Mouse (Mus musculus) heart, embryonic 15.5 days (tissue): ENCODE measurements at regions not wholly inside any gene's neighbourhood (a gene's known extent, or its start where the extent isn't known, plus 50 kb on each side); places are given as distances from the start of the nearest gene placed in this dataset.

Experiments used
- ATAC-seq: fragments of 200-750 bp; cut with Nextera tagmentation; replicated peaks from 2 replicates; pipeline ENCODE4 v1.8.0; 2017; ENCODE audit warnings: low read depth, moderate TSS enrichment; ENCODE audit not compliant: insufficient number of reproducible peaks, insufficient read depth, low FRiP score
- H3K27ac ChIP-seq: fragments of 300-500 bp; sonication (generic); 2 replicates; pipeline ENCODE4 v1.5.1; 2015; ENCODE audit warnings: mild to moderate bottlenecking, inconsistent platforms
- H3K27me3 ChIP-seq: fragments of 300-500 bp; sonication (generic); 2 replicates; pipeline ENCODE4 v1.6.1; 2015; ENCODE audit warnings: inconsistent platforms
- H3K36me3 ChIP-seq: fragments of 300-500 bp; sonication (generic); 2 replicates; pipeline ENCODE4 v1.6.1; 2015; ENCODE audit warnings: mild to moderate bottlenecking, inconsistent platforms
- H3K4me1 ChIP-seq: fragments of 300-500 bp; sonication (generic); replicated peaks from 2 replicates; pipeline ENCODE4 v1.6.1; 2015; ENCODE audit warnings: inconsistent platforms
- H3K4me2 ChIP-seq: fragments of 300-500 bp; sonication (generic); 2 replicates; pipeline ENCODE4 v1.6.1; 2015; ENCODE audit warnings: inconsistent platforms, mild to moderate bottlenecking, moderate library complexity
- H3K4me3 ChIP-seq: fragments of 300-500 bp; sonication (generic); 2 replicates; pipeline ENCODE4 v1.5.1; 2015; ENCODE audit warnings: mild to moderate bottlenecking, inconsistent platforms
- H3K9ac ChIP-seq: fragments of 300-500 bp; sonication (generic); 2 replicates; pipeline ENCODE4 v1.6.1; 2015; ENCODE audit warnings: mild to moderate bottlenecking, inconsistent platforms
- H3K9me3 ChIP-seq: fragments of 300-500 bp; sonication (generic); replicated peaks from 2 replicates; pipeline ENCODE4 v1.6.1; 2016; ENCODE audit warnings: inconsistent platforms
- WGBS: fragments of 180-500 bp; shearing (Covaris S2); methylation state at CpG from one replicate; pipeline ENCODE4 v1.1.7; 2015; ENCODE audit warnings: mixed read lengths; 5-methylcytosine and 5-hydroxymethylcytosine counted together

GRCm38 (mm10) chrX:11568262-11568661, 240.6 kb downstream of the H2al1j start:
- 66% methylated on average over 5 of the region's 5 CpGs for WGBS
- H3K4me3 ChIP-seq = no peak overlapping the region
- ATAC-seq = no peak

GRCm38 (mm10) chrX:11574354-11574753, 246.7 kb downstream of the H2al1j start:
- peaks cover 2% of the 10 kb centered on the region; the same call in 1 of the 2 replicates for H3K4me1 ChIP-seq
- no peak overlapping the region for H3K4me3 ChIP-seq
- ATAC-seq = no peak
- H3K4me2 ChIP-seq = no peak overlapping the region
- H3K27ac ChIP-seq = no peak overlapping the region
- no peaks in the 10 kb centered on the region for H3K36me3 ChIP-seq
- WGBS = 56% methylated on average over 3 of the region's 3 CpGs
- no peaks in the 10 kb centered on the region for H3K9me3 ChIP-seq
- no peaks in the 10 kb centered on the region for H3K27me3 ChIP-seq
- no peak overlapping the region for H3K9ac ChIP-seq

More at GRCm38 (mm10) chrX:11568262-11568661, 240.6 kb downstream of the H2al1j start:
- H3K9me3 ChIP-seq = no peaks in the 10 kb centered on the region
- no peaks in the 10 kb centered on the region for H3K36me3 ChIP-seq
- H3K9ac ChIP-seq = no peak overlapping the region
- H3K27ac ChIP-seq = no peak overlapping the region
- no peaks in the 10 kb centered on the region for H3K4me1 ChIP-seq
- H3K4me2 ChIP-seq = no peak overlapping the region
- peaks cover 4% of the 10 kb centered on the region; the same call in 1 of the 2 replicates for H3K27me3 ChIP-seq

GRCm38 (mm10) chrX:11575571-11575970, 247.9 kb downstream of the H2al1j start:
- WGBS = 79% methylated on average over 6 of the region's 6 CpGs
- Histone ChIP-seq H3K4me2 (no peak overlapping the region), H3K27me3 (no peaks in the 10 kb centered on the region), H3K4me1 (peaks cover 2% of the 10 kb centered on the region; the same call in 1 of the 2 replicates), H3K36me3 (no peaks in the 10 kb centered on the region), H3K4me3 (no peak overlapping the region), H3K9me3 (no peaks in the 10 kb centered on the region), H3K9ac (no peak overlapping the region), H3K27ac (no peak overlapping the region)
- no peak for ATAC-seq

DNA sequence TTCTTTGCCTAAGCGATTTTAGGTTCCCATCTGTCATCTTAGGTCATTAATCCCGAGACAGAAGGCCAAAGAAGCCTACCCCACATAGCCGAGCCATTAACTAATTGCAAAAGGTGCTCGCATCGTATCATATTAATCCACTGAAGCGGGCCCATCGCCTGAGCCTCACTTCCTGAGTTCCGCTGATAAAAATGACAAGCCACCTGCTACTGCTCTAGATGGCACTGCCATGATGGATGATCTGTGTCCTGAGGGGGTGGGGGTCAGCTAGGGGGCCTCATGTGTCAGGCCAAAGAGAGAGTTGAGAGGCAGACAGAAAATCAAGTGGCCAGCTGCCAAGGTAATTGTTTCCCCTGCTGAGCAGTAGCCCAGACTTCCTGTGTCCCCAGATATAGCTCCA, 248.7 kb downstream of the H2al1j start:
- peaks cover 2% of the 10 kb centered on the region; the same call in 1 of the 2 replicates for H3K4me1 ChIP-seq
- WGBS = 52% methylated on average over 8 of the region's 8 CpGs
- no peaks in the 10 kb centered on the region for H3K27me3 ChIP-seq
- no peak overlapping the region for H3K27ac ChIP-seq
- no peak overlapping the region for H3K9ac ChIP-seq
- ATAC-seq = no peak
- H3K4me2 ChIP-seq = no peak overlapping the region
- no peak overlapping the region for H3K4me3 ChIP-seq
- no peaks in the 10 kb centered on the region for H3K9me3 ChIP-seq
- H3K36me3 ChIP-seq = no peaks in the 10 kb centered on the region

- WGBS = 74% methylated on average over 3 of the region's 3 CpGs
Observed at GRCm38 (mm10) chrX:11577294-11577693, 249.7 kb downstream of the H2al1j start.

GRCm38 (mm10) chrX:11585353-11585752, 257.7 kb downstream of the H2al1j start:
- WGBS = 66% methylated on average over 5 of the region's 5 CpGs
- H3K4me1 ChIP-seq = peaks cover 6% of the 10 kb centered on the region
- no peak overlapping the region for H3K4me3 ChIP-seq
- no peak overlapping the region for H3K4me2 ChIP-seq
- H3K27me3 ChIP-seq = 0 out of 2 replicates have a peak, but pooled peaks cover 4% of the 10 kb centered on the region
- H3K9me3 ChIP-seq = no peaks in the 10 kb centered on the region
- H3K9ac ChIP-seq = no peak overlapping the region
- H3K36me3 ChIP-seq = no peaks in the 10 kb centered on the region
- no peak for ATAC-seq
- H3K27ac ChIP-seq = no peak overlapping the region

More at GRCm38 (mm10) chrX:11577294-11577693, 249.7 kb downstream of the H2al1j start:
- Histone ChIP-seq H3K4me2 (no peak overlapping the region), H3K36me3 (no peaks in the 10 kb centered on the region), H3K27ac (no peak overlapping the region), H3K9ac (no peak overlapping the region), H3K4me3 (no peak overlapping the region), H3K9me3 (no peaks in the 10 kb centered on the region), H3K4me1 (peaks cover 2% of the 10 kb centered on the region; the same call in 1 of the 2 replicates), H3K27me3 (no peaks in the 10 kb centered on the region)
- no peak for ATAC-seq

DNA sequence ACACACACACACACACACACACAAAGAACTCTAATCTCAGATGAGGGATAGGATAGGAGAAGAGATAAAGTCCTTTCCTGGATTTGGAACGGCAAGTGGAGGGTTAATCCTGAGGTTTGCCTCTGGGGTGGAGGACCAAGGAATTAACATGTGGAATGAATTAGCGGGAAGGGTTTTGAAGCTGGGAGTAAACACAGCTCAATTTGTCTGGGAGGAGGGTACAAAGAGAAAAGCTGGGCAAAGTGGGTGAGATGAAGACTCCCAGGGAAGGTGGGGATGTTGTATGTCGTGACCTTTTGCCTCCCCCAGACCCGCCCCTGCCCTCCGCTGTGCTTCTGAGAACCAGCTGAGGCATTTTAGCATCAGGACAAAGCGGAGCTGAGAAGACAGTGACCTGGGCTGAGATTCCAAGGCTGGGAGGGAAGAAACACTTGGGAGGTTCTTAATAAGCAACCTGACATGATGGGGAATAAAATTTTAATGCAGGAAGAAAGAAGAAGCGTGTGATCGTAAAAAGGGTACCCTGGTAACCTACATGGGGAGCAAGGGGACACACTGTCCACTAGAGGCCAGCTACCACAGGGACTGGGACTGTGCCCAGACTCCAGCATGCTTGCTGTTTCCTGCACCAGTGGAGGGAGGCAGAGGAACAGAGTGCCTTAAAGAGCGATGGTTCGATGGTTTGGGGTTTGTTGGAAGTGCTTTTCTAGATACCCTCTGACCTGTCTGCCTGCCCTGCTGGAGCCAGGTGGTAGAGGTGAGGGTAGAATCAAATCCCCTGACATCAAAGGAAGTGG, 264.0 kb downstream of the H2al1j start:
- Histone ChIP-seq H3K27ac (no peak overlapping the region), H3K9ac (no peak overlapping the region), H3K36me3 (no peaks in the 10 kb centered on the region), H3K4me3 (no peak overlapping the region), H3K4me2 (no peak overlapping the region), H3K9me3 (no peaks in the 10 kb centered on the region), H3K4me1 (peaks cover 6% of the 10 kb centered on the region), H3K27me3 (peaks cover 10% of the 10 kb centered on the region; the same call in 1 of the 2 replicates)
- 31% methylated on average over 10 of the region's 10 CpGs for WGBS
- ATAC-seq = no peak

DNA sequence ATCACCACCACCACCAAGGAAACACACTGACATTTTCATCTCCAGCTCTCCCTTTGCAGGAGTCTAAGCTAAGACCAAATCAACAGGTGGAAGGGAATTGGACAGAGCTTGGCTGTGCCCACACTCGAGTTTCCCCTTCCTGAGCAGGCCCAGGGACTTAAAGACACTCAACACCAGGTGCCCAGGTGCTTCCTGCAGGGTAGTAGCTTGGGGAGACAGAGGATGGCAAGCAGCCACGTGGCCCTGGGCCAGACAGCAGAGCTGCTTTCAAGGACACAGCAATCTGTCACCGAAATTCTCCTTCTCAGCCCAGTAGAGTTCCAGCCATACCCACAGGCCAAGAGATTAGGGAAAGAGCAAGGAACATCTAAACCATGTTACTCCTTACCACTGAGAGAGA, 266.9 kb downstream of the H2al1j start:
- Histone ChIP-seq H3K4me2 (no peak overlapping the region), H3K27me3 (peaks cover 9% of the 10 kb centered on the region; the same call in 1 of the 2 replicates), H3K27ac (no peak overlapping the region), H3K4me1 (no peaks in the 10 kb centered on the region), H3K4me3 (no peak overlapping the region), H3K9me3 (no peaks in the 10 kb centered on the region), H3K36me3 (no peaks in the 10 kb centered on the region), H3K9ac (no peak overlapping the region)
- 26% methylated on average over 3 of the region's 3 CpGs for WGBS
- ATAC-seq = no peak

GRCm38 (mm10) chrX:11597548-11597947, 269.9 kb downstream of the H2al1j start:
- Histone ChIP-seq H3K9me3 (no peaks in the 10 kb centered on the region), H3K4me3 (no peak overlapping the region), H3K27me3 (no peaks in the 10 kb centered on the region), H3K9ac (no peak overlapping the region), H3K36me3 (no peaks in the 10 kb centered on the region), H3K4me1 (no peaks in the 10 kb centered on the region), H3K27ac (no peak overlapping the region), H3K4me2 (no peak overlapping the region)
- ATAC-seq = no peak
- WGBS = 67% methylated on average over 7 of the region's 7 CpGs

DNA sequence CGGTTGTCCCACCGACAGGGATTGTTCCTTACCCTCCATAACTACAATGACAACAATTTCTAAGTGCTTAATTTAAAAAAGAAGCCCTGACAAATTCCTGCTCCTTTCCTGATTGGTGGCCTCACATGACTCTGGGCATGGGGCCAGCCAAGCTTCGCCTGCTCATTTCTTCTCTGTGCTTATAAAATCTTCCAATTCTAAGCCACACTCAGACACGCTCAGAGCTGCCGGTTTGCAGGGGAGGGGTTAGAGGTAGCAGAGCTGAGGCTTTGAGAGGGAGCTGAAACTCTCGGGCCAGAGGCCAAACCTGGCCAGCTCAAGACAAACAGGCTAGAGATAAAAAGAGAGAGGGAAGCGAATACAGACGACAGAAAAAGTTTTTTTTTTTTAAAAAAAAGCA, 286.6 kb downstream of the H2al1j start:
- no peaks in the 10 kb centered on the region; the same call in 1 of the 2 replicates for H3K4me1 ChIP-seq
- H3K9me3 ChIP-seq = no peaks in the 10 kb centered on the region
- peak overlapping the region; percentile 34; the same call in 1 of the 2 replicates for H3K27ac ChIP-seq
- H3K36me3 ChIP-seq = no peaks in the 10 kb centered on the region
- 22% methylated on average over 8 of the region's 8 CpGs for WGBS
- H3K4me3 ChIP-seq = no peak overlapping the region
- H3K27me3 ChIP-seq = no peaks in the 10 kb centered on the region
- 0 out of 2 replicates have a peak overlapping the region, but pooled peaks have one; percentile 4 for H3K4me2 ChIP-seq
- ATAC-seq = no peak
- H3K9ac ChIP-seq = no peak overlapping the region

DNA sequence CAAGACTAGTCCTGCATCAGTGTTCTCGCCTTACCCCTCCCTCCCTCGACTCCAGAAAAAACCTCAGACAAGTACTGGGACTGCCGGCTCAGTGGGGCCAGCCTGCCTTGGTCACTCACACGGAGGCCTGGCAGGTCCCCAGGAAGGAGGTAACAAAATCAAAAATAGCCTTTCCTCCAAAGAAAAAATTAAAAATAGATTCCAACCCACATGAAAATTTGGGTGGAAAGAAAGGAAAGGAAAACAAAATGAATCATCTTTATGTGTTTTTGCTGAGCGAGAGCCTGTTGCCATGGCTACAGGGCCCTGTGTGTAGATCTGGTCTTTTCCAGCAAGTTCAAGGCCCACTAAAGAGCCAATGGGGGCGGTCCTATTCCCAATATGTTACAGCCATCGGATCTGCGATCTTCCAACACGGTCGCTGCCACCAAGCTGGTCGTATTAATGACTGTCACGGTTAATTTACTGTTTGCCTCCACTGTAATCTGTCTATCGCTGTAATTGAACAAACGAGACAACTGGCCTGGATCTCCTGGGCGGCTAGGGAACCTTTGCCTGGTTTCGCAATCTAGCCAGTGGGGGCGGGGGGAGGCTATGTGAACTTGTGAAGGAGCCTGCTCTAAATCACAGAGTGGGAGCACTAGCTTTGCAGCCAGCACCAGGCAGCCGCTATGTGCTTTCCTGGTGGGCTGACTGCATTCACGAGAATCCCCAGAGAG, 293.6 kb downstream of the H2al1j start:
- Histone ChIP-seq H3K4me3 (no peak overlapping the region), H3K9me3 (no peaks in the 10 kb centered on the region), H3K9ac (no peak overlapping the region), H3K4me1 (peaks cover 4% of the 10 kb centered on the region; the same call in 1 of the 2 replicates), H3K36me3 (no peaks in the 10 kb centered on the region), H3K4me2 (no peak overlapping the region), H3K27ac (peak overlapping the region; percentile 37), H3K27me3 (no peaks in the 10 kb centered on the region)
- 50% methylated on average over 19 of the region's 19 CpGs for WGBS
- ATAC-seq = no peak
